Comparison of ENCODE assay signal across 8 mouse cellular contexts in the genomic region with DNA sequence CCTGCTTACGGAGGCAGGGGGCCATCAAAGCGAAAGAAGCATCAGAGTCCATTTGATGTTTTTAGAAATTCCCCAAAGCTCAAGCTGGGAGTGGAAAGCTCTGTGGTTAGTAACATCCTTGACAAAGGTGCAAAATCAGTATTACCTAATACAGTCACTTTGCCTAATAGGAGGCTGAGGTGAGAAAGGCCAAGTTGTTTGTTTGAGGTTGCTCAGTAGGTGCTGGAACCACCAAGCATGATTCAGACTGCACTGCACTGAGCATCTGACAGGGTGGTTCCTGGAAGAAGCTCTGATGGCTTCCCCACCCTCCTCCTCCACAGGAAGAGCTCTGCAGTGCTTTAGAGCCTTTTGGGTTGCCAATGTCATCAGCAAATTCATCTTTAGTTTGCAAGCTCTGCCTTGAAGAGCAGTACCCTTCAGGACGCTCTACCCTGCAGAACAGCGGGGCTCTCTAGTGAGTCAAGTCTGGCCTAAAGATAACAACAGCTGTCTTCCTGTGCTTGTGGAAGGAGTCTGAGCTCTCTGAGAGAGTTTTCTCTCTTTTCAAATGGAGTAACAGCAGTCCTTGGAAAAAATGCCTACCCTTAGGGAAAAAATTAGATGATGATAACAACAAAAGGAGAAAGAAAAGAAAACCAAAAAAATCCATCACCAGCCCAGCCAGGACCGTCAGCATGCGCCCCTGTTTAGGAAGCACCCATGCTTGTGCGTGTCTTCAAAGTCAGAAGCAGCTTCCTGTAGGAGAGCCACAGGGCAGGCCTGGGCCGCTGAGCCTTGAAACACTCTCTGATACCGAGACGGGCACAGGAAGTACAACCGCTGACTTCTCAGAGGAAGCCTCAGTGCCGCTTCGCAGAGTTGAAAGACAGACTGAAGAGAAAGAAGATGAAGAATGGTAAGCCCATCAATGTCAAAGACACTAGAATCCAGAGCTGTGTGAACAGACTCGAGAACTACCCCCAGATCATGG.
DNase-seq lines count a peak whose midpoint lies in the region; ATAC-seq and TF ChIP-seq lines count a peak whose summit lies in the region.

No protein-coding gene starts in this region.

- no peaks in the 10 kb centered on the region for H3K36me3 ChIP-seq in midbrain, embryonic 15.5 days (replicated peaks)

- peak; percentile 31; the same call in 1 of the 2 replicates for ATAC-seq in frontal cortex, adult (ENCODE audit: low TSS enrichment)
- no peak for ATAC-seq in midbrain, embryonic 15.5 days (replicated peaks)

- DNase-seq in frontal cortex, adult 2 months (ENCODE audit: extremely low spot score in 1 of 2, low spot score in 1 of 2), result no peak
- DNase-seq in brain, embryonic 14.5 days (ENCODE audit: low read depth), result peak; percentile 18
- DNase-seq in lung, postnatal 14 days, result peak; percentile 25
- peak; percentile 80 to 83 for DNase-seq in spleen, postnatal 36 days (ENCODE audit: low spot score in 2 of 2)
- DNase-seq in frontal cortex, postnatal 14 days (ENCODE audit: low spot score in 2 of 2), result no peak
- DNase-seq in layer of hippocampus, postnatal 10 days (ENCODE audit: low spot score in 2 of 2), result no peak

- no peaks in the 10 kb centered on the region for H3K4me1 ChIP-seq in midbrain, embryonic 15.5 days

- H3K4me3 ChIP-seq in midbrain, embryonic 15.5 days, result no peak overlapping the region

- 83% methylated on average over 14 of the region's 14 CpGs for WGBS in midbrain, embryonic 15.5 days

- no peak for TF ChIP-seq CTCF in brain, embryonic 14.5 days (IDR thresholded peaks at IDR 0.05; ENCODE audit: borderline replicate concordance, extremely low read depth, insufficient read depth, insufficient read length)

- H3K4me2 ChIP-seq in midbrain, embryonic 15.5 days, result no peak overlapping the region

- H3K9me3 ChIP-seq in midbrain, embryonic 15.5 days, result no peaks in the 10 kb centered on the region

- H3K27me3 ChIP-seq in midbrain, embryonic 15.5 days (replicated peaks), result no peaks in the 10 kb centered on the region

- no peak for TF ChIP-seq POLR2A in brain, embryonic 14.5 days (IDR thresholded peaks at IDR 0.05; ENCODE audit: borderline replicate concordance, extremely low read depth, insufficient read depth, insufficient read length, poor library complexity, severe bottlenecking)

- H3K9ac ChIP-seq in midbrain, embryonic 15.5 days, result no peak overlapping the region

- H3K27ac ChIP-seq in midbrain, embryonic 15.5 days, result no peak overlapping the region

Comparison
In these comparisons a context has a peak if more than half of its experiments do, and no peak if none do; other contexts are left out.
1. DNase-seq: peak in brain, embryonic 14.5 days (single experiment), lung, postnatal 14 days (single experiment) and spleen, postnatal 36 days (2 of 2); none in frontal cortex, adult 2 months (0 of 2), frontal cortex, postnatal 14 days (0 of 2) and layer of hippocampus, postnatal 10 days (0 of 2).